Mouse (Mus musculus) olfactory bulb, adult 2 months (tissue): Measurements from ENCODE around the gene Serac1.

Experiments used
- CTCF ChIP-seq: fragments of 200-500 bp; IDR thresholded peaks from 2 replicates; pipeline ENCODE4 v1.5.1; 2012; ENCODE audit warnings: low read depth, mild to moderate bottlenecking, low read length, moderate library complexity; ENCODE audit not compliant: insufficient read depth
- POLR2A ChIP-seq: fragments of 200-500 bp; IDR thresholded peaks from 2 replicates; pipeline ENCODE4 v1.6.1; 2012; ENCODE audit warnings: mild to moderate bottlenecking, low read depth, low read length, moderate library complexity; ENCODE audit not compliant: insufficient read depth

DNA sequence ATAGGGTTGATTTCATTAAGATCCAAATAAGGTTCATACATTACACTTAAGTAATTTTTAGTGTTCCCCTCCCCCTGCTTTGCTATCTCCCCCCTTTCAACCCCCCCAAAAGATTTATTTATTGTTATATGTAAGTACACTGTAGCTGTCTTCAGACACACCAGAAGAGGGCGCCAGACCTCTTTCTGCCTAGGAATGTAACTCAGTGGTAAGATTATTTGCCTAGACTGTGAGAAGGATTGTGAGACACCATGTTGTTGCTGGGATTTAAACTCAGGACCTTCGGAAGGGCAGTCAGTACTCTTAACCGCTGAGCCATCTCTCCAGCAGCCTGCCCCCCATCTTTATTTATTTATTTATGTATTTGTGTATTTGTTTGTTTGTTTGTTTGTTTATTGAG is 31.4 kb upstream of the Serac1 start:
- TF ChIP-seq CTCF: no peak
- no peak for TF ChIP-seq POLR2A
